Mouse (Mus musculus) cortical plate, adult 2 months (tissue): ENCODE data around the gene Zbtb38.
"Not testable (repeated sequence)": the region's sequence is repeated elsewhere in the genome, so short reads cannot be mapped to it uniquely, and the experiment has no call there.

ENCODE experiments used
- CTCF ChIP-seq: fragments of 200-500 bp; IDR thresholded peaks from 2 replicates; pipeline ENCODE4 v1.5.1; 2011; ENCODE audit warnings: mild to moderate bottlenecking, control low read depth, low read length; ENCODE audit not compliant: insufficient read depth; ENCODE audit errors: extremely low read depth
- POLR2A ChIP-seq: fragments of 200-500 bp; IDR thresholded peaks from 2 replicates; pipeline ENCODE4 v1.6.1; 2011; ENCODE audit warnings: mild to moderate bottlenecking, low read length, control low read depth; ENCODE audit not compliant: insufficient read depth; ENCODE audit errors: extremely low read depth

- TF ChIP-seq POLR2A, CTCF: not testable (repeated sequence)
Measured at GRCm38 (mm10) chr9:96677711-96678110, 74.9 kb downstream of the Zbtb38 start.
